Mouse (Mus musculus) c-Kit-positive CD71-positive TER-119-negative erythroid progenitor cells, embryonic 14.5 days (primary cell): ENCODE results near the gene Rnf41.

Source experiments
- DNase-seq: peaks from one replicate; pipeline ENCODE4 v3.0.0-alpha.2; 2013; ENCODE audit warnings: low read depth

Gene Rnf41

DNA sequence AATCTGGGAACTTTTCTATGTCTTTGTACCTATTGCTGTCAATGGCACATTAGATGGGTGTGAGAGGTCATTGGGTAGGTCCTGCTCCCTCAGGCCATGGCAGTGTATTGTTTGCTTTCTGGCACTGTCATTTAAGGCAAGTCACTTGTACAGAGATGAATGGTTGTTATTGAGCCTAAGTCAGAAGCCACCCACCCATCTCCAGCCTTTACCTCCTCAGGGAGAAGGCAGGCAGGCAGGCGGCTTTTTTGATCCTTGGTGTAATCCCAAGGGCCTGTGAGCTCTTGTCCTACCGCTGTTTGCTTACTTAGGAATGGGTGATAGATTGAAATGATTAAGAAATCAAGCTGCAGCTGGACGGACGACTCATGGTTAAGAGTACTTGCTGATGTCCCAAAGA lies 18.0 kb downstream of the Rnf41 start:
- no peak for DNase-seq

- no peak for DNase-seq
These were observed 22.0 kb downstream of the Rnf41 start for GRCm38 (mm10) chr10:128433417-128433816.

- DNase-seq, result no peak
These were observed 23.2 kb downstream of the Rnf41 start for GRCm38 (mm10) chr10:128434681-128435080.

- no peak for DNase-seq
These were observed 23.8 kb downstream of the Rnf41 start for GRCm38 (mm10) chr10:128435186-128435823.

DNA sequence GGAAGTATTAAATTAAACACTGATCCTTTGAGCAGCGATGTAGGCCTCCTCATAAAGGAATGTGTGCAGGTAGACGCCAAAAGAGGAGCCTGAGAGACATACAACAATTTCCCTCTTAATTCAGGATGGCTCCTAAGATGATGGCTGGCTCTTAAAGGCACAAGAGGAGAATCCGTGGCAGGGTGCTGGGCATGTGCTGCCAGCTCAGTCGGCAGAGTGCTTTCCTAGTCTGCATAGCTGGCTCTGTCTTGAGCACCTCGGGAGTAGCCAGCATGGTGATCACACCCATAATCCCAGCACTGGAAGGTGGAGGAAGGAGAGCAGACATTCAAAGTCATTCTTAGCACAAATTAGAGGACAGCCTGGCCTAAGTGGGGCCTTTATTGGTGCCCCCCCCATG lies 24.4 kb downstream of the Rnf41 start:
- DNase-seq, result no peak

DNA sequence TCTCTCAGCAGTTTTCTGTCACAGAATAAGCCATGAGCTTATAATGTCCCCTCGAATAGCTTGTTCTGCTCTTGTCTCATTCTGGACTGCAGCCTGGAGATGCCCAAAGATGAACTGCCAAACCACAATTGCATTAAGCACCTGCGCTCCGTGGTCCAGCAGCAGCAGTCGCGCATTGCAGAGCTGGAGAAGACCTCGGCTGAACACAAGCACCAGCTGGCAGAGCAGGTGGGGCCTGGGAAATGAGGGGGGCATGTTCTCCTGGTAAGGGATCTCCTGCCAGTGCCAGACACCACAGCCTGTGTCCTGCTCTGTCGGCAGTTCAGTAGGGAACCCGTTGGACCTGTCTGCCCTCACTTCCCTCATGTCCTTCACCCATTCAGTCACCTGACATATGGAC lies 24.9 kb downstream of the Rnf41 start:
- no peak for DNase-seq

- DNase-seq, result no peak
These were observed 27.3 kb downstream of the Rnf41 start for GRCm38 (mm10) chr10:128438675-128439279.

DNA sequence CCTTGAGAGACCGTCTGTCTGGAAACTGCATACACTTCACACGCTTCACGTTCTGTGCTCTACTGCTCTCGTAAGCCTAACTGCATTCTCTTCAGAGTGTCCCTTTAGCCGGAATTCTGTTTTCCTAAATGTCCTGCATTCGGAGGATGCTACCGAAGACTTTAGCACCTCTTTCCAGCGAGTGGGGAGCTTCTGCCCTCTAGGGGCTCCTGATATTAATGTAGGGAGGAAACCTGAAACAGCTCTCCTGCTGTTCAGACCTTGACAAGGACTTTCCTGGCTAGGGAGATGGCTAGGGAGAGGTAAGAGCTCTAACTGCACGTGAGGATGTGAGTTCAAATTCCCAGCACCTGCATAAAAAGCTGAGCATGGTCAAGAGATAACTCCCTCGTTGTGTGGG lies 28.9 kb downstream of the Rnf41 start:
- no peak for DNase-seq

GRCm38 (mm10) chr10:128441324-128442119 lies 30.1 kb downstream of the Rnf41 start:
- DNase-seq, result no peak

DNA sequence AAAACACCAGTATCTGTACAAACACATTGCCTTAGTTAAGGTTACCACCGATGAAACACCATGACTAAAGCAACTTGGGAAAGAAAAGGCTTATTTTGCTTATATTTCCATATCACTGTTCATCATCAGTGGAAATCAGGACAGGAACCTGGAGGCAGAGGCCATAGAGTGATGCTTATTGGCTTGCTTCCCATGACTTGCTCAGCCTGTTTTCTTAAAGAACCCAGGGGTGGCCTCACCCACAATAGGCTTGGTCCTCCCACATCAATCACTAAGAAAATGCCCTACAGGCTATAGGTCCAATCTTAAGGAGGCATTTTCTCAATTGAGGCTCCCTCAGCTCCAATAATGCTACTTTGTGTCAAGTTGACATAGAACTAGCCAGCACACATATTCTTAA lies 31.3 kb downstream of the Rnf41 start:
- no peak for DNase-seq

GRCm38 (mm10) chr10:128444354-128444753 lies 32.9 kb downstream of the Rnf41 start:
- DNase-seq, result no peak

DNA sequence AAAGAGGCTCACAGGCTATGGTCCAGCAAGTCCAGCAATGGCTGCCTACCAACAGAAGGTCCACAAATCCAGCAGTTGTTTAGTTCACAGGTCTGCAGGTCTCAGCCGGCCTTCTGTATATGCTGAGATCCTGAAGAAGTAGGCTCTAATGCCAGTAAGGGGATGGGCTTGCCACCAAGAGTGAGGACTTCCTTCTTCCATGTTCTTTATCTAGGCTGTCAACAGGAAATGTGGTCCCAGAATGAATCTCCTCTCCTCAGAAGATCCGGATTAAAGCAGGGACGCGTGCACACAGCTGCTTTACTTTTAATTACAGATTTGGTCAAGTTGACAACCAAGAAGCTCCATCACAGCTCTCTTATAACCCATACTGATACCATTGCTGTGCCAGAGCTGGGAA lies 34.0 kb downstream of the Rnf41 start:
- no peak for DNase-seq

DNA sequence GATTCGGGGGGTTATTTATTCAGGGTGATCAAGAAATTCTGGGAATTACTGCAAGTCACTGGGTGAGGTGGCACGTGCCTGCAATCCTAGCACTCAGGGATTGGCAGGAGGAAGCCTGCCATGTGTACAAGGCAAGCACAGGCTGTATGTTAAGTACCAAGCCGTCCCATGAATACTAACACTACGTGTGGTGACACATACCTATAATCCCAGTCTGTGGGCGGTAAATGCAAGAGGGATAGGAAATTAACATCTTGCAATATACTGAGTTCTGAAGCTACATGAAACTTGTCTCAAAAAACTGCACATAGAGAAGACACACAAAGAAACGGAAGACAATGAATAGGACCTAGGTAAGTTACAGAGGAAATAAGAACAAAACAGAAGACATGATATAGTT lies 39.6 kb downstream of the Rnf41 start:
- no peak for DNase-seq

DNA sequence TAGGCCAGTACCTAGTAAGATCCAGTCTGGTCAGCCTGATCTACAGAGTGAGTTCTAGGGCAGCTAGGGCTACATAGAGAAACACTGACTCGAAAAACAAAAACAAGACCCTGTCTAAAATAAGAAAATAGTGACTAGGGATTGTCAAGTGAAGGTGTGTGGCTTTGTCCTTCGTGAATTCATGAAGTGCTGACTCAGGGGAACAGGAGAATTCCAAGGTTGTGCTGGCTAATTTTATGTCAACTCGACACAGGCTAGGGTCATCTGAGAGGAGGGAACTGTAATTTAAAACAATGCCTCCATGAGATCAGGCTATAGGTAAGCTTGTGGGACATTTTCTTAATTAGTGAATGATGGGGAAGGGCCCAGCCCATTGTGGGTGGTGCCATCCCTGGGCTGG lies 43.0 kb downstream of the Rnf41 start:
- no peak for DNase-seq

- peak; percentile 66 for DNase-seq
These were observed 43.8 kb downstream of the Rnf41 start for GRCm38 (mm10) chr10:128455280-128455679.

DNA sequence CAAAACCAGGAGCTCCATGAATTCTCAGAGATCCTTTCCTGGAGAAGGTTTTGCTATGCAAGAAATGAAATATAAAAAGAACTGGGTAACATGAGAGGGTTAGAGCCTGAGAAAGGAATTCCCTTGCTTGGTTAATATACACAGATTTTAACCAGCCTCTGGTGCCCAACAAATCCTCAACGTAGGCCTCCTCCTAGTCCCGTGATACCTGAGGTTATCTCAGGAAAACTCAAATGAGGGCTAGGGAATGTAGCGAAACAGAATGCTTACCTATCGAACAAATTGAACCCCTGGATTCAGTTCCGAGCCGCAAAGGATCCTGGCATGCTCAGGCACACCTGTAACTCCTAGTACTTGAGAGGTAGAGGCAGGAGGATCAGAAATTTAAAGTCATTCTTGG lies 46.2 kb downstream of the Rnf41 start:
- DNase-seq, result no peak

- peak; percentile 79 for DNase-seq
These were observed 46.9 kb downstream of the Rnf41 start for GRCm38 (mm10) chr10:128458348-128458718.

GRCm38 (mm10) chr10:128458719-128459408 lies 47.4 kb downstream of the Rnf41 start, which contains the start of gene Smarcc2:
Gene Smarcc2 (plus strand): TSS chr10:128459248.
- peak; percentile 48 for DNase-seq

DNA sequence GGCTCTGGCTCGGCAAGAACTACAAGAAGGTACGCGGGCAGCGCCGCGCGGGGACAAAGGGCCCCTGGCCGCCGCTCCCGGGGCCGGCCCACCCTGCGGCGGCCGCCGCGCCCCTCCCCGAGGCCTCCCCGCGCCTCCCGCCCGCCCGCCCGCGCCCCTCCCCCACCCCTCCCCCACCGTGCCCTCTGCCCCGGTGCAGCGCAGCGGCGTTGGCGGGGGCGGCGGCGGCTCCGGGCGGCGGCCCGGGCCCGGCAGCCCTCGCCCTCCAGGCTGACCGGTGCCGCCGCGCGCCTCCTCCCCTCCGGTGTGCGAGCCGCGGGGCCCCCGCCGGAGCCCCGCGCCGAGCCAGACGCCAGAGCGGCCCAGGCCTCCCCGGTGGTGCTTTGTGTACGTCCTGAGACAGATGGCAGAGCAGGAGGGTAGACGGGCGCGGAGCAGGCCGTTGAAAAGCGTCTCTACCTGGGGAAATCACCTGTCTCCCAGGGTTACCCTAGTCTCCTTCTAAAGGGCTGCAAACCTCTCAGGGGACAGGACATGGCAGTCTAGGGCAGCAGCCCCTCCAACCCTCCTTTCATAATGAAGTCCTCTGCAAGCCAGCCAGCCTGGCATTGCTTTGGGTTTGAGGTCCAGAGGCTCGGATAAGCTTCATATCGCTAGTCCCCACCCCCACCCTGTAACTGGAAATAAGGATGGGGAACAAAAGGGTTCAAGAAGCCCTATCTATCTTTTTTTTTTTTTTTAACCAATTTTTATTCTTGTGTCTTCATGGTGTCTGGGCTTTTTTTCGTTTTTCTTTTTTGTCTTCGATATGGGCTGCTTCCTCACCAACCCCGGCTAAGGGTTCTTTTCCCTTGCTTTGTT lies 48.2 kb downstream of the Rnf41 start:
- peak; percentile 48 for DNase-seq

- DNase-seq, result no peak
These were observed 48.8 kb downstream of the Rnf41 start for GRCm38 (mm10) chr10:128460270-128460630.

- DNase-seq, result no peak
These were observed 62.9 kb downstream of the Rnf41 start for GRCm38 (mm10) chr10:128474366-128474765.

DNA sequence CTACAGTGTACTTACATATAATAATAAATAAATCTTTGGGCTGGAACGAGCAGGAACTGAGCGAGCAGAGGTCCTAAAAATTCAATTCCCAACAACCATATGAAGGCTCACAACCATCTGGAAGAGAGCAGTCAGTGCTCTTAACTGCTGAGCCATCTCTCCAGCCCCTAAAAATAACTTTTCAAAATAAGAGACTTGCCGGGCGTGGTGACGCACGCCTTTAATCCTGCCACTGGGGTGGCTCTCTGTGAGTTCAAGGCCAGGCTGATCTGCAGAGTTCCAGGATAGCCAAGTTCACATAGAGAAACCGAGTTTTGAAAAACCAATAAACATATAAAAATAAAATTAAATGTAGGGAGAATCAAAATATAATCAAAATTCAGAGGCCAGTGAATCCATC lies 74.9 kb downstream of the Rnf41 start:
- DNase-seq, result no peak
